Mouse (Mus musculus) frontal cortex, adult (tissue): ENCODE measurements around the gene 0610037L13Rik.
A peak's percentile ranks its signal among the peaks of the same experiment; 100 is the strongest.

Experiments used
- ATAC-seq: cut with Nextera tagmentation; 2 replicates; pipeline ENCODE4 v1.9.2; 2017; ENCODE audit warnings: mild to moderate bottlenecking, moderate library complexity, mixed read lengths; ENCODE audit not compliant: low TSS enrichment

0610037L13Rik gene

DNA sequence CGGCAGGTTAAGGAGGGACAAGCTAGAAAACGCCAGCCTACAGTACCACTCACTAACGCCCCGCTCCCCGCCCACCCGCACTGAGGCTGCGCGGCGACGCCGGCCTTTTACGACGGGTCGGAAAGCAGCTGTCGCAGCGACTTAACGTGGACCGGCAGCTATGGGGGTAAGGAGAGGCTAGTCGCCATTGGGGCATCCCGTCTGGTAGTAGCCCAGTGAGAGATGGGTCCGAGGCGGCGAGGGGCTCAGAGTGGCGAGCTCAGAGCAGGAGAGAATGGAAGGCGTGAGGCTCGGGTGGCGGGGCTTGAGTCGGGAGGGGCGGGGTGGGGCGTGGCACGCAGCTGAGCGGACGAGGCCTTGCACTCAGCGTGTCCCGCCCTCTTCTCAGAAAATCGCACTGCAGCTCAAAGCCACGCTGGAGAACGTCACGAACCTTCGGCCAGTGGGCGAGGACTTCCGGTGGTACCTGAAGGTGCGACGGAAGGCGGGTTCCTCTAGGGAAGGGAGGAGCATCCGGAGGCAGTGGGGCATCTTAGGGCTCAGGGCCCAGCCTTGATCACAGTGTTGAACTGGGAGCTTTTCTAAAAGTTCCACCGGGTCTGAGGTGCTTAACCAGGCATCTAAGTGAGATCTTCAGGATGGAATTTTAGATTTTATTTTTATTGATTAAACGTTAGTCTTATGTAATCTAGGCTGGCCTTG, at the start of gene 0610037L13Rik:
TSS of gene 0610037L13Rik (plus strand) at position 83 of the 702 bp plus-strand sequence.
- ATAC-seq = peak; percentile 94

DNA sequence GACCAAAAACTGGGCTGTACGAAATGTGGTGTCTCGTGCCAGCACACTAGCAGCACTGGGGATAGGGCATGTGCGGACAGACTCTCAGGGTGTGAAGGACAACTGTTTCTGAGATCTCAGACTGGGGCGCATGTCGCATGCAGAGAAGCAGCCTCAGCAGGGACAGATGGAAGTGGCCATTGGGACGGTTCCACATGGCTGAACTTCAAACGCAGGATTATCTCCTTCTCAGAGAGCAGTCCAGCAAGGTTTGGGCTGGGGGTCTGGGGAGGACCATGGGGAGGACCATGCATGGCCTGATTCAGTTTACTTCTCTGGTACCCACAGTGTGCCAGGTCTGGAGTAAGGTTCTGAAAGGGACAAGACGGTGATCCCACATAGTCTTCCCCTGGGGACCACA, 45.9 kb upstream of the 0610037L13Rik start:
- no peak for ATAC-seq

DNA sequence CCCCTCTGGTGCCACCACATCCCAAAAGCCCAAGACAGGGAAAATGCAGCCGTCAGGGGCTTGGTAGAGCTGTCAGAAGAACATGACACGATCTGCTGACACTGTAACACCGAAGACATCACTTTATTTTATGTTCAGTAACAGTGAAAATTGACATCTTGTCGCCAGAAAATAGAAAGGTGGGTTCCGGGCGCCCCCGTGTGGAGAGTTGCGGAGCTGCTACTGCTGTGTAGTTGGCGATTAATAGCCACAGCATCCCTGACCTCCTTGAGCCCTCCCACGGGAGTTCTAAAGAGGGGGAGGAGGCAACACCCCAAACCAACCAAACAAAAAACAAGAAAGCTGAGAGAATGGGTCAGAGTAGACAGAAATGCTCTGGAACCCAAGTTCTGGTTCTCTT, 44.6 kb upstream of the 0610037L13Rik start:
- ATAC-seq = no peak

DNA sequence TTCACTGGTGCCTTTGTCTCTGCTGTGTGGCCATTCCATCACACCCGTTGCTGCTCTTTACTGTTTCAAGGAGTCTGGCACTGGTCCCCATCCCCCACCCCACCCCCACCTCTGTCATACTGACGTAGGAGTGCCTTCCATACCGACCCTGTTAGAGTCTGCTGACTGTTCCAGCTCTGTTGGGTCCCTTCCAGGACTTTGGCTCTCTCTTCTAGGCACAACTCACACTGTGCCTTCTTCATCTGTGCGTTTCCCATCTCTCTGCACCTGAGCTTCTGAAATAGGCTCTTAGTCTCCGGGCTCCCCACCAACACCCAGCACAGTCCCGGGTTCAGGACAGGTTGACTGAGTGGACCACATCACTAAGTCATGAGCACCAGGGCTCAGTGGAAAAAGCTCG, 42.8 kb upstream of the 0610037L13Rik start:
- ATAC-seq = peak; percentile 28; the same call in 1 of the 2 replicates

DNA sequence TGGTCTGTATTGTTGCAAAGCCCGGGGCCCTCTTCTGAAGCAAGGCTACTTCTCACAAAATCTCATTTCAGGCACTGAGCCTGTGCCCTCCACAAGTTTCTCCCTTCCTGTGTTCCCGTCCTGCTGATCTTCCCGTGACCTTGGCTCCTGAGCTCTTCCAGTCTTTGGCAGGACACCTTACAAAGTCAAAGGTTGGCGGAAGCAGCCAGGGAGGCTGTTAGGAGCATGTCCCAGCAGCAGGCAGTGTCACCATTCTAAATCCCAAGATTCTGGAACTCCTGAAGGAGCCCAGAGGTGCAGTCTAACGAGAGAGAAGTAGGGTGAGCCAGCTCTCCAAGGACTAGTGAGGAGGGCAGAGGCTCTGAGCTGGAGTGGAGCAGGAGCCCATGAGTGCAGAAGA, 41.1 kb upstream of the 0610037L13Rik start:
- ATAC-seq = no peak

DNA sequence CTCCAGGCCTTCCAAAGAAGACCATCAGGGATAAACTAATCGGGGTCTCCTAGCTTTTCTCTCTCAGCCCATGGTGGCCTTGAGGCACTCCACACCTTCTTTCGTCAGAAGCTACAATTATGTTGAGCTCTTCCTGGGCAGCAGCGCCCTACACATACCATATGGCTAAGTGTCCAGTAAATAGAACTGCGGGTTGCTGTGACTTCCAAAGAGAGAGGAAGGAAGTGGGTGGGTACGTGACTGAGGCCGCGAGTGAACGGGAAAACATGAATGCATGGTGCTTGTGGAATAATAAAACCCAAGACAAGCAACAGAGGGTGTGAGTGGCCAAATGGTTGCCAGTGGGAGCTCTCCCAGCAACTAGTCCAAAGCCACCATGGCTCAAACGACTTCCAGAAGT, 40.0 kb upstream of the 0610037L13Rik start:
- peak; percentile 51 for ATAC-seq

DNA sequence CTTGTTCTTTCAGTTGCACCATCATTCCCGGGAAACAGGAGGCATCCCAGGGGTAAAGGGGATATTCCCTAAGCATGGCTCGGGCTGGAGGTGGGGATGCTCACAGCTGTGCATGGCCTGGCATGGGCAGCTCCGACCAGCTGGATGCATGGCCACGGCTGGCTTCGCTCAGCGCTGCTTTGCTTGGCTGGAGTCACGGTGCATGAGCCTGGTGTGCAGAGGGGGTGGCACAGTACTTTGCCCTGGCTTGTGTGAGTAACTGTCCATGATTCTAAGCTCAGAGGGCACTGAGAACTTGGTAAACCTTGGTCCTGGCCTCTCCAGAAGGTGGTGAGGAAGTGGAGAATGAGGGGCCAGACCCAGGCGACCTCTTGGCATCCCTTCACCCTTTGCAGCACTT, 39.5 kb upstream of the 0610037L13Rik start:
- ATAC-seq = no peak

DNA sequence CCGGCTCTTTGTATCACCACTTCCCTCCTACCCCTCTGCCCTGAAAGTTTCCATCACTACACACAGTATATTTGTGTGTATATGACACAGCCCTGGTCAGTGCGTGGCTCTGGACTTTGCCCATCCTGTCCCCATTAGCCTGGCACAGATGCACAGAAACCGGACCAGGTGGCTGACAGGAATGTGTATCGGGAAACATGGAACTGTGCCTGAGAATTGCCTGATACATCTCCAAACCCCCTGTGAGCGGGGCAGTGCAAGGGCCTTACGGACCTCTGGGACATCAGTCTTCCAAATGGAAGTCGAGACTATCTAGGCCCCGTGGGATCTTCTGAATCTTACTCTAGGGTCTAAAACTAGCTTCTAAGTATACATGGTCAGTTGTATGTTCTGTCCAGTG, 36.3 kb upstream of the 0610037L13Rik start:
- no peak for ATAC-seq

DNA sequence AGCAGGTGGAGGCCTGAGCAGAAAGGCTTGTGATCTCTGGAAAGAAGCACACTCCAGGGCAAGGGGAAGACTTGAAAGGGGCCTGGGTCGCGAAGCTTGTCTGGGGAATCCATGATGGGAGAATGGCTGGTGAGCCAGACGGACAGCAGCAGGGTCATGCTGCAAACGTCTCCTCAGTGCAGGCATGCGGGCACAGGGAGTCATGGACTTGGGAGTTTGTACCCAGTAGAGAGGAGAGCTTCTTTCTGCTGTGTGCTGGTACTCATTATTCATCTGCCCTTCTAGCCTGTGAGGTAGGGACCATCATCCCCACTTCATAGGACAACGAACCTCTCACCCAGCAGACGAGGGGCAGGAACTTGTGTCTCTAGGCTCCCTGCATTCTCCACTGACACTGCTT, 35.8 kb upstream of the 0610037L13Rik start:
- no peak for ATAC-seq

DNA sequence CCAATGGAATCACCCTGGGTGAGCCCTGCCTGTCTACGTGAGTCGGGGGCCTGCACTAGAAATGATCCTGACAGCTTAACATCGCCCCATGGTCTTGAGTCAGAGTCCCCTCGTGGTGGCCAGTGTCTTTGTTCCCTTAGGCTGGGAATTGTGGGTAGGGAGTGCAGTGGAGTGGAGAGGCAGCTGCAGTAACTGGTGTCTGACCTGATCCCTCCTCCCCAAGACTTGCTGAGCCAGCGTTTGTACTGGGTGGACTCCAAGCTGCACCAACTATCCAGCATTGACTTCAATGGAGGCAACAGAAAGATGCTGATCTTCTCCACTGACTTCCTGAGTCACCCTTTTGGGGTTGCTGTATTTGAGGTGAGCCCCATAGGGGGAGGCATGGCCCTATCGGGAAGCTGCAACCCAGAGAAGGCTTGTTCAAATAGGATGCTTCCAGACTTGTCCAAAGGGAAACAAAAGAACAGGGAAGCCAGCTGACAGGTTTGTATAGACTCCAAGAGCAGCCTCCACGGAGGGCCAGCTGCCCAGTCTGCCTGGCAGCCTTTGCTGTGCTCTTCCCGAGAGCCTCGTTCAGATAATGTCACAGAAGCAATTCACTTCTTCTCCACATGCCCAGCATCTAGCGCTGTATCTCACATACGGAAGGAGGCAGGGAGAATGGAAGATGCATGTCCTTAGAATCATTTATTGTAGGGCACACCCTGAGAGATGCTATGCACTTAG, 32.5 kb upstream of the 0610037L13Rik start:
- ATAC-seq = peak; percentile 86

DNA sequence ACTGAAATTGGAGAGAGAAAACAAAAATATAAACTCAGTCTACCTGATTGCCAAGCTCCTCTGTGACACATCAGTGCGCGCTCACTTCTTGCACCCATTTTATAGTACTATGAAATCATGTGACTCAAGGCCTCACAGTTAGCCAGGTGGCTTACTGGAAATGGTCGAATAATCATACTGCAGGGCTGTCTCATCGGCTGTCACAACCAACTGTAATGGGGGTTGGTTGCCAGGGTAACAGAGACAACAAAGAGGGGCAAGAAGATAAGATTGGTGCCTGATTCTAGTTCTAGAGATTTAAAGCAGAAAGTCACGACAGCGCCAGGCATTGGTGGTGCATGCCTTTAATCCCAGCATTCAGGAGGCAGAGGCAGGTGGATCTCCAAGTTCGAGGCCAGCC, 30.6 kb upstream of the 0610037L13Rik start:
- ATAC-seq = no peak

DNA sequence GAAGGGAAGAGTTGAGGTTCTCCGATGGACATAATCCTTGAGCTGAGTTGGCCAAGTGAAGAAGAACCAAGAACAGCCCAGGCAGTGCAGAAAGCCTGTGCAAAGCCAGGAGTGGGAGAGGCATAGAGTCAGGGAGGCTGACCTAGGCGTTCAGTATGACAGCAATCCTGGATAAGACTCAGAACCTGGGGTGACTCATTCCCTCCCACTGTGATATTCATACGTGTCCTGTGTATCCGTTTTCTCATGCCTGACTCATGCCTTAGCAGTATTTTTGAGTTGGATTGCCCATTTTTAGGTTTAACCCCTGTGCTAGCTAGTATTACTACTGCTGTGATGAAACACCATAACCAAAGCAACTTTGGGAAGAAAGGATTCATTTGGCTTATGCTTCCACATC, 24.7 kb upstream of the 0610037L13Rik start:
- peak; percentile 82 for ATAC-seq

DNA sequence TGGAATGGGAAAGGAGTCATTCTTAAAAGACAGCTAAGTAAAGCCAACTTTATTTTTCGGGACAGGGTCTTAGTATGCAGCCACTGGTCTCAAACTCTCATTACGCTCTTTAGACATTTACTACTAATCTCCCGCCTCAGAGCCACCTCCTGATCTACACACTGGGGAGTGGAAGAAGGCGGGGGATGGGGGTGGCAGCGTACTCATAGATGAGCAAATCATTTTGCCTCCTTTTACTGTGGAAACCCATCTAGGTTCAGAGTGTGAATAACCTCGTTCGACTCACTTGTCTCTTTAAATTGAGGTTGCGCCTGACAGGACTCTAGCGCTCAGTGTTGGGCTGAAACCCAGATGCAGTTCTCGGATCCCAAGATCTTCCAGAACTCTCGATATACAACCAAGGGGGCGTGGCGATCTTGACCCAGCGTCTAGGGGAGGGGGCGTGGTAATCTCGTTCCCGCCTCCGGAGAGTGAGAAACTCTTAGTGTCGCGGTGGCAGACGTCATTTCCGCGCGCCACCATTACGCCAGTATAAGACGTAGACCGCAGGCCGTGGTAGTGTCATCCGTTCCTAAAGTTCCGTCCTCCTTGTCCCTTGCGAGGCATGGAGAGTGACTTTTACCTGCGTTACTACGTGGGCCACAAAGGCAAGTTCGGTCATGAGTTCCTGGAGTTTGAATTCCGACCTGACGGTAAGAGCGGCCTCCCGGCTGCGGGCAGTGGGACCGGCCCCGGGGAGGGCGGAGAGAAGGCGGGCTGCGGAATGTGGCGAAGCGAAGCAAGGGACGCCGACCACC, 10.2 kb upstream of the 0610037L13Rik start, which contains the start of gene Magoh:
TSS of gene Magoh (plus strand) at position 502 of the 797 bp plus-strand sequence.
- ATAC-seq = peak; percentile 89

DNA sequence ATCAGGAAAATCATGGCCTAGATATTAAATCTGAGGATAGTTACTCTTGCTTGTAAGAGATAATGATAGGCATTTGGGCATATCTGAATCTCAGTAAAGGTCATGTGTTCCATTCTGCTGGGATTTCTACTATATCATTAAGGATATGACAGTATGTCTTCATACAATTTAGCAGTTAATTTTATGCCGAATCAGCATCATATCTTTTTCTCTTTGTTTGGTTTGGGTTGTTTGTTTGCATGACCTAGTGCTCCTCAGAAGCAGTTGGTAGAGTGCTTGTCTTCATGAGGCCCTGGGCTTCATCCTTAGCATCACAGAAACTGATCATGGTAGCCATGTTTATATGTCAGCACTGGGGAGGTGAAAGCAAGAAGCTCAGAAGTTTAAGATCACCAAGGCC, 8.0 kb upstream of the 0610037L13Rik start:
- no peak for ATAC-seq

DNA sequence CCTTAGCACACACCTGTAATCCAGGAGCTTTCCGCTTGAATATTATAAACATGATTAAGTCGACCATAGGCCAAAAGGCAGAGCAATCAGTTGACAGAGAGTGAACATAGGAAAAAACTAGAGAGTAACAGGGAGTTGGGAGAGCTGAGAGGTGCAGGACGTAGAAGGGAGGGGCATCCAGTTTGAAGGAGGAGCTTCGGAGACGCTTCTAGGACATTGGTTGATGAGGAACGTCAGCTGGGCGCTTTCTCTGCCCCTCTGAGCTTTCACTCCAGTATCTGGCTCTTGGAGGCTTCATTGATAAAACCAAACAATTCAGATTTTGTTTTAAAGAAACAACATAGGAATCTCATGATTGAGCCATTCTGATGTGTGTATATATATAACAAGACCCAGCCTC, 3.2 kb upstream of the 0610037L13Rik start:
- no peak for ATAC-seq

DNA sequence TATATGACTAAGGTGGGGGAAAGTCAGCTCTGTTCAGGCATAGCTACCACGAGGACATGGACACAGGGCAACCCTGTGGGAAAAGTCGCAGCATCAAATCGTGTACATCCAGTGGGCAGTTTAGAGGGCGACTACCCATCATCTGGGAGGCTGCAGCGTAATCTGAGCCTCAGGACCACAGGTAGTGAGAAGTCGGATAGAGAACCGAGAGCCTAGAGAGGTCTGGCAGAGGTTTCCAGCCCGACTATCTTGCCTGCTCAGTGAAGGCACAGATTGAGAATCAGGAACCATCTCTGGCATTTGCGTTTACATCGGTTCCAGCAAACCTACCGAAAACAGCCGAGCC, 255 bp upstream of the 0610037L13Rik start:
- ATAC-seq = peak; percentile 41

DNA sequence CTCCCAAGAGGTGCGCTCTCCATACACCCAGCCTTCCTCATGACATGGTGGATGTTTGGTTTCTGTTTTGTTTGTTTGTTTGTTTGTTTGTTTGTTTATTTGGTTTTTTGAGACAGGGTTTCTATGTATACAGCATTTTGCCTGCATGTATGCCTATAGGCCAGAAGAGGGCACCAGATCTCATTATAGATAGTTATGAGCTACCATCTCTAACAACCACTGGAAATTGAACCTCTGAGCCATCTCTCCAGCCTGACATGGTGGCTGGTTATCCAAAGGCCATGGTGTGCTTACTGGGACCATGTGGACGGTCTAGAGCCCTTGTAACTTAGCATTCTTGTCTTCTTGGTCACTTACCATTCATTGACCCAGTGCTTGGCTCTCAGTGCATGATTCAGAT, 3.0 kb downstream of the 0610037L13Rik start:
- no peak for ATAC-seq

DNA sequence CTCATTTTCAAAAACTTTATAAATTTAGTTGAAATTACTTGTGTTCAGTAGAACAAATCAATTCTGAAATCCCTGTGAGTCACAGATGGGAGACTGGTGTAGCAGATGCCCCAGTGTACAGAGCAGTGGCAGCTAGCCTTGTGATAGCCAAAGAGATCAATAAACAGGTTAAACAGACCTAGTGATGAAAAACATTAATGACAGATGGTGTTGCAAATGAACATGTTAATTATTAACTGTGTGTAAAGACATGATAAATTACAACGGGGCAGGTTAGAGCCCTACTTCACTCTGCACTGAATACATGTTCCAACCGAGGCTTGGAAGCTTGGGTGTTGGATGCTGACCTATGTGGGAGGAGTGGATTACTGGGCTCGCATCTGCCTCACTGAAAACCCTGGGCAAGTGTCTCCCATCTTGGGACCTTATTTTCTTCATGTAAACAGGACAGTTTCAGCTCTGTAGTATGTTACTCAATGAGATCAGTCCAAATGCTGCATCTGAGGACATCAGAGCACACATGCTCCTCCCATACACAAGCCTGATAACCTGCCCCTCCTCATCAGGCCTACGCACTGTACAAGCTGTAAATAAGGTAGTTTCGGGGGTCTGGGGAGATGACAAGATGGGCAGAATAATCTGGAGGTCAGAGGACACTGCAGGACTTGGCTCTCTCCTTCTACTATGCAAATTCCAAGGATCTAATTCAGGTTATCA, 9.8 kb downstream of the 0610037L13Rik start:
- ATAC-seq = no peak

DNA sequence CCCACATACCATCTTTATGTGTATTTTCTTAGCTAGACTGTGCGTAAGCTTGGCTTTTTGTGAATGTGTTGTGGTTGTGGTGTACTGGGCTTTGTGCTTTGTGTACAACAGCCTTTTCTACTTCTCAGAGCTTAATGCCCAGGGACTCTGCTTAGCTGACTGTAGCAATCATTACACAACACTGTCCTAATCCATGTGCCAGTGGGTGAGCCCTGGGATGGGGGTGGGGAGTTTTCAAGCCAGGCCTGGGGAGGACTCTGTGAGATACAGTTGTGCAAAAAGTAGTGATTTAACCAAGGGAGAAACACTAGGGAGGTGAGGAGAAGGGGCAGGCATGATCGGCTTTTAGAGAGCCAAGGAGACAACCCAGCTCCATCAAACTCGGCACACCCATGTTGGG, 10.6 kb downstream of the 0610037L13Rik start:
- no peak for ATAC-seq

DNA sequence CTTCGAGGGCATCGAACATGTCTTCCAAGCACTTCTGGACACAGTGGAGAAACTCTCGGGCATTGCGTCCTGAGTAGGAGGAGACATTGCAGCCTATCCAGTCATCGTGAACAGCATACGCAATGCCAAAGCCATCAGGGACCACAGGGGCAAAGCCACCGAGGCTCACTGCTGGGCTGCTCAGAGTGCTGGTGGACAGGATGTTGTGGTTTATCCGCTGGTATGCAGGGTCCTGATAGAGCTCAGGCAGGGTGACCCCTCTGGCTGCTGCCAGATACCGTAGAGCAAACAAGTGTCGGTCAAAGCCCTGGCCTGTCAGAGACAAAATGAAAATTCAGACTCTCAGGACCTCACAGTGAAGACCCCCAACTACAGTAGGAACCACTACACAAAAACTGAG, 14.6 kb downstream of the 0610037L13Rik start:
- ATAC-seq = no peak

DNA sequence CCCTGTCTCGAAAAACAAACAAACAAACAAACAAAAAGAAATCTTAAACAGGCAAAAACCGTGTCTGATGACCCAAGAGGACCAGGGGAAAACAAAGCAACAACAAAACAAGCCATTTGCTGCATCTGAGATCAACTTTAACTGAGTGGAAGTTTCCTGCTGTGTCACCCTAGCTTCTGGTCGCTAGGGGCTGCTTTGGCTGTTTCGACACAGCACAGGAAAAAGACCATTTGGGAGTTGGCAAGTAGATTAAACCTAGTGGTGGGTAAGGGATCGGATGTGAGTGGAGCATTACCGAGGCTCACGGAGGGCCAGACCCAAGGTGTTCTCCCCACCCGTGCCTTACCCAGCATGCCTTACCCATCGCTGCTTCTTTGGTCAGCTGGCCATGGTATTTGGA, 16.9 kb downstream of the 0610037L13Rik start:
- no peak for ATAC-seq

DNA sequence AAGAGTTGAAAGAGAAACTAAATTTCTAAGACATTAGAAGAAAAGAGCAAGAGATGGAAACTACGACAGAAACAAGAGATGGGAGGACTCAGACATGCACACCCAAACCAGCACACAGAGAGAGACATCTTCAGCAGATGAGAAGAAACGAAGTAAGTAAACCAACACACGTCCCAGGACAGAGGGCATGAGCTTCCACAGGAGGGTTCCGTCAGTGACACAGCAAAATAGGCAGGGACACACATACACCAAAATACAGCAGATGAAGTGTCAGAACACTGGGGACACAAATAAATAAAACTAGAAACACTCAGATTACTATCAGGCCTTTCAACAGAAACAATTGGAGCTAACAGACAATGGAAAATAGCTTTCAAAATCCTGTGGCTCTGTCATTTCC, 20.4 kb downstream of the 0610037L13Rik start:
- ATAC-seq = no peak
